Mouse (Mus musculus): Measurements from ENCODE around the gene St6galnac3. TPM values are rescaled to one million over a fixed set of nuclear protein-coding genes. Genes with fewer than 3 reads are reported as not detected.

The St6galnac3 gene
- polyA plus RNA-seq, 1 experiment from 2014 or later = 23.2 TPM

GRCm38 (mm10) chr3:153502488-153502887 is 222.5 kb downstream of the St6galnac3 start:
- H3K4me2 ChIP-seq (ENCODE audit: low read length) = no peak overlapping the region
- H3K4me1 ChIP-seq (ENCODE audit: control insufficient read depth, insufficient read depth, low read depth, low read length) = no peaks in the 10 kb centered on the region
- H3K27ac ChIP-seq (ENCODE audit: low read depth, low read length) = no peak overlapping the region
- no peaks in the 10 kb centered on the region for H3K27me3 ChIP-seq (replicated peaks; ENCODE audit: control insufficient read depth, insufficient read depth, low read length)
- H3K9me3 ChIP-seq (ENCODE audit: control insufficient read depth, low read length) = no peaks in the 10 kb centered on the region
- H3K9ac ChIP-seq (ENCODE audit: low read depth, low read length) = no peak overlapping the region
- WGBS = 43% methylated on average over 4 of the region's 4 CpGs
- H3K36me3 ChIP-seq (ENCODE audit: control insufficient read depth, insufficient read depth, low read length) = no peaks in the 10 kb centered on the region
- 0 out of 2 replicates have a peak, but pooled peaks have one; percentile 16 for ATAC-seq
- no peak overlapping the region for H3K4me3 ChIP-seq (ENCODE audit: low read length)

GRCm38 (mm10) chr3:153501333-153501877 is 223.6 kb downstream of the St6galnac3 start:
- no peaks in the 10 kb centered on the region for H3K9me3 ChIP-seq (ENCODE audit: control insufficient read depth, low read length)
- no peaks in the 10 kb centered on the region for H3K27me3 ChIP-seq (replicated peaks; ENCODE audit: control insufficient read depth, insufficient read depth, low read length)
- no peak overlapping the region for H3K9ac ChIP-seq (ENCODE audit: low read depth, low read length)
- H3K4me1 ChIP-seq (ENCODE audit: control insufficient read depth, insufficient read depth, low read depth, low read length) = no peaks in the 10 kb centered on the region
- 0 out of 2 replicates have a peak, but pooled peaks have one; percentile 24 for ATAC-seq
- 59% methylated on average over 3 of the region's 3 CpGs for WGBS
- no peaks in the 10 kb centered on the region for H3K36me3 ChIP-seq (ENCODE audit: control insufficient read depth, insufficient read depth, low read length)
- H3K4me2 ChIP-seq (ENCODE audit: low read length) = no peak overlapping the region
- H3K4me3 ChIP-seq (ENCODE audit: low read length) = no peak overlapping the region
- no peak overlapping the region for H3K27ac ChIP-seq (ENCODE audit: low read depth, low read length)

- 58% methylated on average over 1 of the region's 1 CpGs for WGBS
- ATAC-seq = no peak
- H3K4me3 ChIP-seq (ENCODE audit: low read length) = no peak overlapping the region
Measured at GRCm38 (mm10) chr3:153492986-153493385, 232.0 kb downstream of the St6galnac3 start.

GRCm38 (mm10) chr3:153489718-153490117 is 235.3 kb downstream of the St6galnac3 start:
- H3K9me3 ChIP-seq (ENCODE audit: control insufficient read depth, low read length) = no peaks in the 10 kb centered on the region
- 47% methylated on average over 9 of the region's 9 CpGs for WGBS
- H3K27ac ChIP-seq (ENCODE audit: low read depth, low read length) = no peak overlapping the region
- H3K36me3 ChIP-seq (ENCODE audit: control insufficient read depth, insufficient read depth, low read length) = no peaks in the 10 kb centered on the region
- H3K4me2 ChIP-seq (ENCODE audit: low read length) = no peak overlapping the region
- H3K4me3 ChIP-seq (ENCODE audit: low read length) = no peak overlapping the region
- H3K27me3 ChIP-seq (replicated peaks; ENCODE audit: control insufficient read depth, insufficient read depth, low read length) = no peaks in the 10 kb centered on the region
- H3K4me1 ChIP-seq (ENCODE audit: control insufficient read depth, insufficient read depth, low read depth, low read length) = peaks cover 4% of the 10 kb centered on the region
- no peak for ATAC-seq
- H3K9ac ChIP-seq (ENCODE audit: low read depth, low read length) = no peak overlapping the region

More at GRCm38 (mm10) chr3:153492986-153493385, 232.0 kb downstream of the St6galnac3 start:
- Histone ChIP-seq H3K4me1 (ENCODE audit: control insufficient read depth, insufficient read depth, low read depth, low read length) (peaks cover 2% of the 10 kb centered on the region), H3K9me3 (ENCODE audit: control insufficient read depth, low read length) (no peaks in the 10 kb centered on the region), H3K4me2 (ENCODE audit: low read length) (no peak overlapping the region), H3K36me3 (ENCODE audit: control insufficient read depth, insufficient read depth, low read length) (no peaks in the 10 kb centered on the region), H3K27me3 (replicated peaks; ENCODE audit: control insufficient read depth, insufficient read depth, low read length) (no peaks in the 10 kb centered on the region), H3K9ac (ENCODE audit: low read depth, low read length) (no peak overlapping the region), H3K27ac (ENCODE audit: low read depth, low read length) (no peak overlapping the region)

GRCm38 (mm10) chr3:153488931-153489330 is 236.0 kb downstream of the St6galnac3 start:
- no peak overlapping the region for H3K9ac ChIP-seq (ENCODE audit: low read depth, low read length)
- no peak overlapping the region for H3K4me3 ChIP-seq (ENCODE audit: low read length)
- H3K27me3 ChIP-seq (replicated peaks; ENCODE audit: control insufficient read depth, insufficient read depth, low read length) = no peaks in the 10 kb centered on the region
- no peak overlapping the region for H3K27ac ChIP-seq (ENCODE audit: low read depth, low read length)
- H3K4me2 ChIP-seq (ENCODE audit: low read length) = no peak overlapping the region
- no peaks in the 10 kb centered on the region for H3K9me3 ChIP-seq (ENCODE audit: control insufficient read depth, low read length)
- WGBS = 73% methylated on average over 5 of the region's 5 CpGs
- peaks cover 7% of the 10 kb centered on the region for H3K4me1 ChIP-seq (ENCODE audit: control insufficient read depth, insufficient read depth, low read depth, low read length)
- ATAC-seq = no peak
- H3K36me3 ChIP-seq (ENCODE audit: control insufficient read depth, insufficient read depth, low read length) = no peaks in the 10 kb centered on the region

- no peak overlapping the region for H3K4me3 ChIP-seq (ENCODE audit: low read length)
- 78% methylated on average over 5 of the region's 5 CpGs for WGBS
- no peak overlapping the region for H3K9ac ChIP-seq (ENCODE audit: low read depth, low read length)
- no peak overlapping the region for H3K27ac ChIP-seq (ENCODE audit: low read depth, low read length)
- peaks cover 10% of the 10 kb centered on the region for H3K4me1 ChIP-seq (ENCODE audit: control insufficient read depth, insufficient read depth, low read depth, low read length)
- no peaks in the 10 kb centered on the region for H3K9me3 ChIP-seq (ENCODE audit: control insufficient read depth, low read length)
- no peak overlapping the region for H3K4me2 ChIP-seq (ENCODE audit: low read length)
- no peaks in the 10 kb centered on the region for H3K27me3 ChIP-seq (replicated peaks; ENCODE audit: control insufficient read depth, insufficient read depth, low read length)
- no peak for ATAC-seq
- H3K36me3 ChIP-seq (ENCODE audit: control insufficient read depth, insufficient read depth, low read length) = no peaks in the 10 kb centered on the region
Measured at GRCm38 (mm10) chr3:153485176-153485575, 239.8 kb downstream of the St6galnac3 start.

GRCm38 (mm10) chr3:153484701-153485100 is 240.3 kb downstream of the St6galnac3 start:
- peak; percentile 46 for ATAC-seq
- Histone ChIP-seq H3K9ac (ENCODE audit: low read depth, low read length) (no peak overlapping the region), H3K9me3 (ENCODE audit: control insufficient read depth, low read length) (no peaks in the 10 kb centered on the region), H3K27ac (ENCODE audit: low read depth, low read length) (no peak overlapping the region), H3K4me2 (ENCODE audit: low read length) (no peak overlapping the region), H3K36me3 (ENCODE audit: control insufficient read depth, insufficient read depth, low read length) (no peaks in the 10 kb centered on the region), H3K4me3 (ENCODE audit: low read length) (no peak overlapping the region), H3K27me3 (replicated peaks; ENCODE audit: control insufficient read depth, insufficient read depth, low read length) (no peaks in the 10 kb centered on the region), H3K4me1 (ENCODE audit: control insufficient read depth, insufficient read depth, low read depth, low read length) (peaks cover 8% of the 10 kb centered on the region)
- WGBS = 48% methylated on average over 7 of the region's 7 CpGs

- no peak overlapping the region for H3K4me2 ChIP-seq (ENCODE audit: low read length)
- H3K4me3 ChIP-seq (ENCODE audit: low read length) = no peak overlapping the region
- WGBS = 88% methylated on average over 4 of the region's 4 CpGs
- H3K9ac ChIP-seq (ENCODE audit: low read depth, low read length) = no peak overlapping the region
- no peaks in the 10 kb centered on the region for H3K36me3 ChIP-seq (ENCODE audit: control insufficient read depth, insufficient read depth, low read length)
- ATAC-seq = no peak
- no peaks in the 10 kb centered on the region for H3K9me3 ChIP-seq (ENCODE audit: control insufficient read depth, low read length)
- no peak overlapping the region for H3K27ac ChIP-seq (ENCODE audit: low read depth, low read length)
- H3K27me3 ChIP-seq (replicated peaks; ENCODE audit: control insufficient read depth, insufficient read depth, low read length) = no peaks in the 10 kb centered on the region
- H3K4me1 ChIP-seq (ENCODE audit: control insufficient read depth, insufficient read depth, low read depth, low read length) = peaks cover 8% of the 10 kb centered on the region
Measured at GRCm38 (mm10) chr3:153483691-153484090, 241.3 kb downstream of the St6galnac3 start.

- Histone ChIP-seq H3K9ac (ENCODE audit: low read depth, low read length) (no peak overlapping the region), H3K9me3 (ENCODE audit: control insufficient read depth, low read length) (no peaks in the 10 kb centered on the region)
- WGBS = 35% methylated on average over 11 of the region's 11 CpGs
Measured at GRCm38 (mm10) chr3:153482098-153482497, 242.9 kb downstream of the St6galnac3 start.

More at GRCm38 (mm10) chr3:153482098-153482497, 242.9 kb downstream of the St6galnac3 start:
- Histone ChIP-seq H3K4me3 (ENCODE audit: low read length) (no peak overlapping the region), H3K36me3 (ENCODE audit: control insufficient read depth, insufficient read depth, low read length) (no peaks in the 10 kb centered on the region), H3K4me1 (ENCODE audit: control insufficient read depth, insufficient read depth, low read depth, low read length) (peaks cover 8% of the 10 kb centered on the region), H3K27ac (ENCODE audit: low read depth, low read length) (no peak overlapping the region), H3K27me3 (replicated peaks; ENCODE audit: control insufficient read depth, insufficient read depth, low read length) (no peaks in the 10 kb centered on the region), H3K4me2 (ENCODE audit: low read length) (peak overlapping the region; percentile 6; the same call in 1 of the 2 replicates)
- no peak for ATAC-seq

All from hindbrain, embryonic 16.5 days (tissue).